Comparison of ENCODE assay signal across 27 mouse cellular contexts in the genomic region with DNA sequence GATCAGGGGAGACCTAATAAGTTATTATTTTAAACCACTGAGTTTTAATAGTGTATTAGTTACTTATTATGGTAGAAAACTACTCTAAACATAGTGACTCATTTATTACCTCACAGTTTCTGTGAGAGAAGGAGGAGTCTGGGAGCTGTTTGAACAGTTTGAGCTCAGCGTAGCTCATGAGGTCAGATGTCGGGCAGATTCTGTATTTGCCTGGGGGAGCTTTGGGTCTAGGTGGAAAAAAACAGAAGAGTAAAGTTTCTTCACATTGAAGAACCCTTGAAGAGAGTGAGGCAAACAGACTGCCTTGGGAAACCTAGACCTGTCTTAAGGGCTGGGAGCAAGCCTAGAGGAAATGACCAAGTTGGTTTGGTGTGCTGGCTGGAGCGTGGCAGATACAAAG. TPM values are rescaled to one million over a fixed set of nuclear protein-coding genes. Genes with fewer than 3 reads are reported as not detected.
A peak's percentile ranks its signal among the peaks of the same experiment; 100 is the strongest.
DNase-seq lines count a peak whose midpoint lies in the region; ATAC-seq and TF ChIP-seq lines count a peak whose summit lies in the region.
"Had no signal": no experiment of that assay in that cellular context is flagged by ENCODE, and none has a peak within 500 bp of the region (broad histone marks: within the 10 kb centered on the region; RNA-seq: fewer than 3 reads in every experiment).

No protein-coding gene starts in this region.

- no peak overlapping the region for H3K9ac ChIP-seq in lung, embryonic 14.5 days
- no peak overlapping the region for H3K9ac ChIP-seq in lung, embryonic 16.5 days (ENCODE audit: low read length)
- no peak overlapping the region for H3K9ac ChIP-seq in forebrain, embryonic 12.5 days
- H3K9ac ChIP-seq: hindbrain, embryonic 15.5 days had no signal

- H3K4me1 ChIP-seq in kidney, adult 2 months (ENCODE audit: control insufficient read depth, insufficient read depth, low read length): no peaks in the 10 kb centered on the region; the same call in 1 of the 2 replicates
- no peaks in the 10 kb centered on the region for H3K4me1 ChIP-seq in lung, embryonic 14.5 days (ENCODE audit: insufficient read depth)
- H3K4me1 ChIP-seq in lung, adult 2 months (ENCODE audit: control insufficient read depth, insufficient read depth, low read length): no peaks in the 10 kb centered on the region
- no peaks in the 10 kb centered on the region; the same call in 1 of the 2 replicates for H3K4me1 ChIP-seq in lung, embryonic 16.5 days (replicated peaks; ENCODE audit: control insufficient read depth, insufficient read depth, low read length)
- H3K4me1 ChIP-seq in forebrain, embryonic 12.5 days: no peaks in the 10 kb centered on the region
- H3K4me1 ChIP-seq: hindbrain, embryonic 15.5 days had no signal

- TF ChIP-seq POLR2A in kidney, adult 2 months (IDR thresholded peaks at IDR 0.05; ENCODE audit: low read depth, low read length): no peak
- TF ChIP-seq POLR2A in lung, adult 2 months (IDR thresholded peaks at IDR 0.05; ENCODE audit: borderline replicate concordance, extremely low read depth, low read depth, low read length): no peak

- 0 out of 2 replicates have a peak, but pooled peaks have one; percentile 22 for ATAC-seq in lung, embryonic 14.5 days (ENCODE audit: insufficient read depth)
- ATAC-seq in lung, embryonic 16.5 days (ENCODE audit: low read depth): peak; percentile 68
- no peak for ATAC-seq in forebrain, embryonic 12.5 days (ENCODE audit: low FRiP score)
- ATAC-seq in CD4-positive, CD25-positive, alpha-beta regulatory T cell, adult 4 months: no peak
- ATAC-seq: forebrain, embryonic 16.5 days had no signal

- no peak for TF ChIP-seq CTCF in kidney, adult 2 months (conservative IDR thresholded peaks at IDR 0.05; ENCODE audit: insufficient read depth, insufficient read length, low read depth, low read length)
- no peak for TF ChIP-seq CTCF in lung, embryonic 14.5 days (IDR thresholded peaks at IDR 0.05; ENCODE audit: low read depth)
- TF ChIP-seq CTCF in lung, adult 2 months (IDR thresholded peaks at IDR 0.05; ENCODE audit: insufficient read depth, low read length): no peak

- no peaks in the 10 kb centered on the region for H3K9me3 ChIP-seq in lung, embryonic 14.5 days (ENCODE audit: low read depth, low read length)
- no peaks in the 10 kb centered on the region for H3K9me3 ChIP-seq in lung, embryonic 16.5 days (ENCODE audit: control insufficient read depth, low read length)
- no peaks in the 10 kb centered on the region for H3K9me3 ChIP-seq in forebrain, embryonic 12.5 days
- H3K9me3 ChIP-seq: hindbrain, embryonic 15.5 days had no signal

- H3K27me3 ChIP-seq in kidney, adult 2 months (replicated peaks; ENCODE audit: control insufficient read depth, insufficient read depth, low read length): no peaks in the 10 kb centered on the region
- H3K27me3 ChIP-seq in lung, embryonic 14.5 days (ENCODE audit: insufficient read depth, low read length): no peaks in the 10 kb centered on the region
- H3K27me3 ChIP-seq in lung, embryonic 16.5 days (ENCODE audit: control insufficient read depth, insufficient read depth, low read depth, low read length): no peaks in the 10 kb centered on the region
- no peaks in the 10 kb centered on the region for H3K27me3 ChIP-seq in forebrain, embryonic 12.5 days
- H3K27me3 ChIP-seq: hindbrain, embryonic 15.5 days had no signal

- no peaks in the 10 kb centered on the region for H3K36me3 ChIP-seq in kidney, adult 2 months (ENCODE audit: control insufficient read depth, insufficient read depth, low read length)
- no peaks in the 10 kb centered on the region for H3K36me3 ChIP-seq in lung, embryonic 14.5 days (ENCODE audit: insufficient read depth)
- H3K36me3 ChIP-seq in lung, embryonic 16.5 days (ENCODE audit: control insufficient read depth, insufficient read depth, low read length): no peaks in the 10 kb centered on the region
- no peaks in the 10 kb centered on the region for H3K36me3 ChIP-seq in forebrain, embryonic 12.5 days (replicated peaks)
- H3K36me3 ChIP-seq: hindbrain, embryonic 15.5 days had no signal

- peak; percentile 49 for DNase-seq in kidney, adult 2 months
- DNase-seq in kidney, postnatal 4 days: no peak
- peak; percentile 22 for DNase-seq in lung, embryonic 14.5 days
- DNase-seq in lung, adult 2 months: no peak
- DNase-seq: adrenal gland, postnatal 25 days; cerebellum, adult 8-10 months; gastrocnemius, postnatal 25 days; layer of hippocampus, postnatal 36 days; midbrain, embryonic 14.5 days; thymus, adult 2 months; thymus, postnatal 4 days had no signal

- WGBS in kidney, adult 2 months: 39% methylated on average over 3 of the region's 3 CpGs
- WGBS in lung, embryonic 14.5 days: 40% methylated on average over 3 of the region's 3 CpGs
- WGBS in lung, adult 2 months: 49% methylated on average over 3 of the region's 3 CpGs
- WGBS in lung, embryonic 16.5 days: 33% methylated on average over 3 of the region's 3 CpGs
- 83% methylated on average over 3 of the region's 3 CpGs for WGBS in forebrain, embryonic 12.5 days

- H3K4me2 ChIP-seq in lung, embryonic 14.5 days: no peak overlapping the region
- H3K4me2 ChIP-seq in lung, embryonic 16.5 days (ENCODE audit: low read depth, low read length): no peak overlapping the region
- H3K4me2 ChIP-seq in forebrain, embryonic 12.5 days: no peak overlapping the region
- H3K4me2 ChIP-seq: heart, embryonic 11.5 days; hindbrain, embryonic 15.5 days; liver, embryonic 11.5 days had no signal

- H3K4me3 ChIP-seq in kidney, adult 2 months (ENCODE audit: insufficient read depth, low read depth, low read length): no peak overlapping the region
- H3K4me3 ChIP-seq in lung, embryonic 14.5 days (ENCODE audit: low read depth, low read length): no peak overlapping the region
- no peak overlapping the region for H3K4me3 ChIP-seq in lung, adult 2 months (replicated peaks; ENCODE audit: extremely low read depth, low read depth, low read length)
- no peak overlapping the region for H3K4me3 ChIP-seq in lung, embryonic 16.5 days (ENCODE audit: low read length)
- no peak overlapping the region for H3K4me3 ChIP-seq in forebrain, embryonic 12.5 days (replicated peaks)
- H3K4me3 ChIP-seq: hindbrain, embryonic 15.5 days; layer of hippocampus, adult 2 months had no signal

- H3K27ac ChIP-seq in kidney, adult 2 months (ENCODE audit: insufficient read depth, low read depth, low read length): no peak overlapping the region
- no peak overlapping the region for H3K27ac ChIP-seq in lung, embryonic 14.5 days (ENCODE audit: low read depth)
- no peak overlapping the region for H3K27ac ChIP-seq in lung, embryonic 16.5 days (ENCODE audit: low read length)
- no peak overlapping the region for H3K27ac ChIP-seq in forebrain, embryonic 12.5 days
- H3K27ac ChIP-seq: hindbrain, embryonic 15.5 days; layer of hippocampus, adult 2 months had no signal

RNA-seq across cellular contexts. Expression of a gene that starts 11.7 kb away (rescaled TPM):
- polyA plus RNA-seq in kidney, adult 2 months (2012; rRNA removed): not detected in 2 replicates
- not detected in 2 replicates for polyA plus RNA-seq in lung, embryonic 14.5 days (2014; fragmentation: Nextera tagmentation; extraction: Ambion mirVana)
- polyA plus RNA-seq in lung, adult 2 months (2012; rRNA removed): 0.13 TPM in 1 of 2 replicates, not detected in the other
- not detected in 2 replicates for polyA plus RNA-seq in lung, embryonic 16.5 days (2015; fragmentation: Nextera tagmentation; extraction: Ambion mirVana)
- not detected in 2 replicates for polyA plus RNA-seq in forebrain, embryonic 12.5 days (2016; fragmentation: Nextera tagmentation; extraction: Ambion mirVana)
- not detected for polyA plus RNA-seq in CD4-positive, CD25-positive, alpha-beta regulatory T cell, adult 4 months (2017; shearing (Covaris generic))
- polyA plus RNA-seq: brain, embryonic 14.5 days; embryonic facial prominence, embryonic 14.5 days; forebrain, embryonic 16.5 days; heart, embryonic 11.5 days; heart, postnatal 0 days; hindbrain, embryonic 15.5 days; intestine, embryonic 14.5 days; limb, embryonic 11.5 days; liver, embryonic 11.5 days; midbrain, embryonic 14.5 days; neural tube, embryonic 11.5 days; small intestine, adult 2 months; stomach, embryonic 16.5 days; thymus, adult 2 months had no signal

RNA-seq across cellular contexts. Expression of a gene that starts 24.8 kb away (rescaled TPM):
- 9.0 and 9.6 TPM in 2 replicates for polyA plus RNA-seq in kidney, adult 2 months (2012; rRNA removed)
- polyA plus RNA-seq in lung, embryonic 14.5 days (2014; fragmentation: Nextera tagmentation; extraction: Ambion mirVana): 3.7 and 4.0 TPM in 2 replicates
- polyA plus RNA-seq in lung, adult 2 months (2012; rRNA removed): 7.6 and 14.0 TPM in 2 replicates
- 5.4 and 5.5 TPM in 2 replicates for polyA plus RNA-seq in lung, embryonic 16.5 days (2015; fragmentation: Nextera tagmentation; extraction: Ambion mirVana)
- 0.67 and 1.0 TPM in 2 replicates for polyA plus RNA-seq in forebrain, embryonic 12.5 days (2016; fragmentation: Nextera tagmentation; extraction: Ambion mirVana)
- polyA plus RNA-seq in CD4-positive, CD25-positive, alpha-beta regulatory T cell, adult 4 months (2017; shearing (Covaris generic)): 10 to 100 TPM; 46.9 to 47.7 TPM

Comparison
In these comparisons a context has a peak if more than half of its experiments do, and no peak if none do; other contexts are left out.
1. DNase-seq: peak in kidney, adult 2 months (single experiment) and lung, embryonic 14.5 days (single experiment); none in kidney, postnatal 4 days (0 of 2) and lung, adult 2 months (single experiment).
2. ATAC-seq: peak in lung, embryonic 14.5 days (single experiment) and lung, embryonic 16.5 days (single experiment); none in forebrain, embryonic 12.5 days (single experiment) and CD4-positive, CD25-positive, alpha-beta regulatory T cell, adult 4 months (single experiment).